Mouse (Mus musculus): Measurements from ENCODE around the gene Cpe. TPM values are rescaled to one million over a fixed set of nuclear protein-coding genes. Genes with fewer than 3 reads are reported as not detected.

Cpe gene
- polyA plus RNA-seq, 1 experiment from 2014 or later = 233 TPM

DNA sequence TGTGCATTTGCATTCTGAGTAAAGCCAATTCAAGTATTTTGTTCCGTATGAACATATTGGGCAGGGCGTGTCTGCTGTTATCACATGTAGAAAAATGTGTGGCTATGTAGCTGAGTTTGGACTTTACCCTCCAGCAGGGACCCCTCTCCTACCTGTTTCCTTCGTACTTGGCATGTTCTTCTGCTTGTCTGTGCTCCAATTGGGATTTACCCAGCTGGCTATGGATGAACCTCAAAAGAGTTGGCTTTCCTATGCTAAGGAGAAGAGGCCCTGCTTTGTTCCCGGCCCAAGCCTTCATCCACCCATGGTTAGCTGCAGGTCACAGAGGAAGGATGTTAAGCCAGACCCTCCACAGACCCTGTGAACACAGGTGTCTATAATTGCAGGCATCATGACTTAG, 44.8 kb downstream of the Cpe start:
- Histone ChIP-seq H3K36me3 (no peaks in the 10 kb centered on the region), H3K4me2 (no peak overlapping the region), H3K27me3 (no peaks in the 10 kb centered on the region), H3K27ac (no peak overlapping the region), H3K4me3 (no peak overlapping the region), H3K9ac (no peak overlapping the region), H3K9me3 (no peaks in the 10 kb centered on the region), H3K4me1 (peaks cover 3% of the 10 kb centered on the region; the same call in 1 of the 2 replicates)
- ATAC-seq (ENCODE audit: insufficient number of reproducible peaks, insufficient read depth, low FRiP score, low TSS enrichment, low read depth) = no peak
- 83% methylated on average over 4 of the region's 4 CpGs for WGBS

DNA sequence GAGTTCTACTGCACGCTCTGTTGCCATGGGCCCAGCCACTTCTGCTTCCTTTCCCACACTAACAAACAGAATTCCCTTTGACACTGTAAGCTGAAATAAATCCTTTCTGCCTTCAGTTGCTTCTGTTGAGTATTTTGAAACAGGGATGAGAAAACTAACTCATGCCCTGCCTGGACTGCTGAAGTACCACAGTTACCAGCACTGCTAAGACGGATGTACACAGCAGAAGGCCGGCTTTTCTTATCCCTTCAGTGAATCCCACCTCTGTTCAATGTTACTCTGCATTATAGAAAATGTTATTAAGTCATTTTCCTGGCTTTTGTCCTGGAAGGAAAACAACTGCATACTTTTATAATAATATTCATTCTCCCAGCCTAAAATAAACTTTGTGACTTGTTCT, 45.7 kb downstream of the Cpe start:
- Histone ChIP-seq H3K4me1 (peaks cover 3% of the 10 kb centered on the region; the same call in 1 of the 2 replicates), H3K4me2 (no peak overlapping the region), H3K9me3 (no peaks in the 10 kb centered on the region), H3K36me3 (no peaks in the 10 kb centered on the region), H3K27me3 (no peaks in the 10 kb centered on the region), H3K27ac (no peak overlapping the region), H3K4me3 (no peak overlapping the region), H3K9ac (no peak overlapping the region)
- ATAC-seq (ENCODE audit: insufficient number of reproducible peaks, insufficient read depth, low FRiP score, low TSS enrichment, low read depth) = no peak
- WGBS = 77% methylated on average over 3 of the region's 3 CpGs

DNA sequence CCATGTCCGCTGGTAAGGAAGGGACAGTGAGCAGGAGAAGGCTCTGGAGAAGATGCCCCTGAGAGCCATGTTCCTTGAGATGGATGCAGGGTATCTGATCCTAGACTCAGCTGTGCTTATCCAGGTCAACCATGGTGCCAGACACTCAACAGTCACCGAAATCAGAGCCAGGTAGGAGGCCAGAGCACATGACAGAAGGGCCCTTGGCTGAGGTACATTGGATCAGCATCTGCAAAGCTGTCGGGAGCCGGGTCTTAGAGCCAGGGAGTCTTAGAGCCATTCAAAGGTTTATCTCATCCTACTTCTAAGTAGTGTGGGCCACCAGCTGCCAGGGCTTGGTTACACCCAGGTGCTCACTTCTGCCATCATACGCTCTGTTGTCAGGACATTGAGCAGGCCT, 46.4 kb downstream of the Cpe start:
- no peak overlapping the region for H3K27ac ChIP-seq

DNA sequence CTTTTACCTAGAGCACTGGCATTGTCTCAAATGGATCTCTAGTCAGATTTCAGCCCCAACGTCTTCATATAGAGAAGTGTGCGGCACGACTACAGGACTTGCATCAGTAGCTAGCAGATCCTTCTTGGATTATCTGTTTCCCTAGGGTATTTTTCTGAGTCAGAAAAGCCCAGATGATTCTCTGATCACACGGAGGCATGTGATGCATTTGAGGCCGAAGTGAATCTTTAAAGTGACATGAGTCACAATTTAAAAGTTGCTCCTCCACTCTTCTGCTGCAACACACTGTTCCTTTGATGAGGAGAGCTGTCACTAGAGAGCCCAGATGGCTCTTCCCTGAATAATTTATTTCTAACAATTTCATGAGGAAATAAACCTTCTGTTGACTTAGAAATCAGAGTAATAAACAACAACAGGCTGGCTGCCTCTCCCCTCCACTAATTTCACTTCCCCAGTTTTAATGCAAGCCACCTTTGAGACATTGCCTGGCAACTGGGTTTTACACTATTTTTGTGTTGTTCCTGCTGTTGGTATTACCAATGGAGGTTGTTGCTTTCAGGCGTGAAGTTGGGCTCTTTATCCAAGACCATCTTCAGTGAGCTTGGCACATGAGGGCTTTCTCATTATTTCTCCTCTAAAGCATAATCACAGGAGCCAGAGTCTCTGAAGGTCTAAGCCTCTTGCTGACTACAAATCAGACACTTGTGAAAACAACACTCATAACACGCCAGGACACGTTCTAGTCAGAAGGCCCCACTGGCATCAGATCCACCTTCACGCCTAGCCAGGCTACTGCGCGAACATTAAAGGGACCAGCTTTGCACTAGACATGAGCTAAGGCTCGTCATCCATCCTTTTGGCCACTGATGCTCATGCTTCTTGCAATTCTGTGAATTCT, 48.5 kb downstream of the Cpe start:
- ATAC-seq (ENCODE audit: insufficient number of reproducible peaks, insufficient read depth, low FRiP score, low TSS enrichment, low read depth) = no peak
- WGBS = 78% methylated on average over 12 of the region's 12 CpGs
- H3K27me3 ChIP-seq = no peaks in the 10 kb centered on the region

More for the DNA sequence above, 46.4 kb downstream of the Cpe start:
- H3K9ac ChIP-seq = no peak overlapping the region
- peaks cover 3% of the 10 kb centered on the region; the same call in 1 of the 2 replicates for H3K4me1 ChIP-seq
- H3K4me3 ChIP-seq = no peak overlapping the region
- no peaks in the 10 kb centered on the region for H3K36me3 ChIP-seq
- WGBS = 95% methylated on average over 5 of the region's 5 CpGs
- H3K9me3 ChIP-seq = no peaks in the 10 kb centered on the region
- ATAC-seq (ENCODE audit: insufficient number of reproducible peaks, insufficient read depth, low FRiP score, low TSS enrichment, low read depth) = no peak
- H3K27me3 ChIP-seq = no peaks in the 10 kb centered on the region
- no peak overlapping the region for H3K4me2 ChIP-seq

DNA sequence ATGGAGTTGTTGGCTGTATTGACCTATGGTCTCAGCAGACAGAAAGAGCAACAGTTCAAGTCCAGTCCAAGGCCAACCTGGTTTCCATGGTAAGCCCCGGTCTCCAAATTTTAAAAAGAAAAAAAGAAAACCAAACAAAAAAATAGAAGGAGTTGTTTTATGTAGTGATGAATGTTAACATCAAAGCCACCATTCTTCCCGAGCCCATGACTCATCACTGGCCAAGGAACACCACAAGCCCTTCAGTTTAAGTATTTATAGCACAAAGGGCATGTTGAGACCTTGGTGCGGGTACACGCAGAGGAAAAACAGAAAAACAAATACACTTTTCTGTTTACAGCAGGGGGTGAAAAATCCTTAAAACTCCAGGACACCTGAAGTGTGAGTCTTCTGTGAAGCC, 49.5 kb downstream of the Cpe start:
- H3K4me1 ChIP-seq = peaks cover 3% of the 10 kb centered on the region; the same call in 1 of the 2 replicates
- 88% methylated on average over 4 of the region's 4 CpGs for WGBS
- H3K36me3 ChIP-seq = no peaks in the 10 kb centered on the region
- H3K27me3 ChIP-seq = no peaks in the 10 kb centered on the region
- ATAC-seq (ENCODE audit: insufficient number of reproducible peaks, insufficient read depth, low FRiP score, low TSS enrichment, low read depth) = no peak
- H3K27ac ChIP-seq = no peak overlapping the region
- H3K4me2 ChIP-seq = no peak overlapping the region
- H3K9me3 ChIP-seq = no peaks in the 10 kb centered on the region
- no peak overlapping the region for H3K9ac ChIP-seq
- H3K4me3 ChIP-seq = no peak overlapping the region

More for the DNA sequence above, 48.5 kb downstream of the Cpe start:
- Histone ChIP-seq H3K4me3 (no peak overlapping the region), H3K4me2 (no peak overlapping the region), H3K9ac (no peak overlapping the region), H3K4me1 (peaks cover 3% of the 10 kb centered on the region; the same call in 1 of the 2 replicates), H3K9me3 (no peaks in the 10 kb centered on the region), H3K36me3 (no peaks in the 10 kb centered on the region), H3K27ac (no peak overlapping the region)

DNA sequence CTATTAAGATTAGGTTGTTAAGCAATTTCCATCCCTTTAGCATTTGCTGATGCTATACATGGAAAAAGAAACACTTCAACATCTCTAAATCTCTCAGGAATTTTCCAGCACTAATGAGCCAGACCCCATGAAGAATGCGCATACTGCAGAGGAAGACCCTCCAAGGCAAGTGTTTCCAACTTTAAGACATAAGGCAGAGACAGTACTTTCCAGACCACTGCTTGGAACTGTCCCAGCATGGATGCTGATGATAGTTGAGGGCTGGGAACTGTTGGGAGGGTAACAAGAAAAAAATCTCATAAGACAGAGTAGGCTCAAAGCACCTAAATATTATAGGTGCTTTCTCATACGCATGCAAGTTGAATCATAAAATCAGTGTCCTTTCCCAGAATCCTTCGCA, 50.1 kb downstream of the Cpe start:
- H3K9ac ChIP-seq = no peak overlapping the region
- H3K4me1 ChIP-seq = peaks cover 3% of the 10 kb centered on the region; the same call in 1 of the 2 replicates
- ATAC-seq (ENCODE audit: insufficient number of reproducible peaks, insufficient read depth, low FRiP score, low TSS enrichment, low read depth) = no peak
- no peaks in the 10 kb centered on the region for H3K36me3 ChIP-seq
- no peak overlapping the region for H3K4me3 ChIP-seq
- 90% methylated on average over 3 of the region's 3 CpGs for WGBS
- H3K27ac ChIP-seq = no peak overlapping the region
- H3K27me3 ChIP-seq = no peaks in the 10 kb centered on the region
- H3K9me3 ChIP-seq = no peaks in the 10 kb centered on the region
- H3K4me2 ChIP-seq = no peak overlapping the region

DNA sequence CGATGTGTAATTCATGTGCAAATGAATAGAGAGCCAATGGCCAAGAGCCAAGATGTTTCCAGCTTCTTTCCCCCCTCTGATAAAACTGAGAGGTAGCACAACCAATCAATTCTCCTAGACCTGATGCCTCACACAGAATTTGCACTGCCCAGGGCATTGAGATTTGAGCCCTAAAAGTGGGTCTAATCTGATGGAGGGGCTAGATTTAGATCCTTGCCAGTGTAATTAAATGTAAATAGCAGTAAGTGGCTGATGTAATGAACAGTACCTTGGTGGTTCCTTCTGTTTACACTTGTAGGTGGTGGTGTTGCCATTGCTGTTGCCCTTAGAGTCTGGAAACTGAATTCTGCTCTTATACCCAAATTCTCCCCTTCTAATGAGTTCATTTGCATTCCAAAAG, 52.3 kb downstream of the Cpe start:
- no peak overlapping the region for H3K9ac ChIP-seq
- H3K9me3 ChIP-seq = no peaks in the 10 kb centered on the region
- H3K4me3 ChIP-seq = no peak overlapping the region
- H3K27ac ChIP-seq = no peak overlapping the region
- no peaks in the 10 kb centered on the region for H3K27me3 ChIP-seq
- no peak overlapping the region for H3K4me2 ChIP-seq
- H3K4me1 ChIP-seq = peaks cover 3% of the 10 kb centered on the region; the same call in 1 of the 2 replicates
- 83% methylated on average over 1 of the region's 1 CpGs for WGBS
- no peaks in the 10 kb centered on the region for H3K36me3 ChIP-seq
- no peak for ATAC-seq (ENCODE audit: insufficient number of reproducible peaks, insufficient read depth, low FRiP score, low TSS enrichment, low read depth)

DNA sequence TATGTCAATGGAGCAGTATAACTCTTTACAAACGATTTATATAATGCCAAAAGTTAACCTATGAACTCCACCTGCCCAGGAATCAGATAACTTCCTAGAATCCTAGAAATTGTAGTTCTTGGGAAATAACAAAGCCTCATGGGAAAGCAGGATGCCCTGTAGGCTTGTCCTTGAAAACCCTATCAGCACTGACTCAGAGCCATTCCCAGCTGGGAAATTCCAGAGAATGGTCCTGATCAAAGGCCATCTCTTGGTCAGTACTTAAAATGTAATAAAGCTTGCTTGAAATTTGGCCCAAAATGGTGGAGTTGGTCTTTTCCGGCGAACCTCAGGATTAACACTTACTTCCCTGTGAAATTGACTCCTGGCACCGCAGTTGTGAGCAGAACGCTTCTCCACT, 53.2 kb downstream of the Cpe start:
- Histone ChIP-seq H3K4me3 (no peak overlapping the region), H3K4me1 (peaks cover under 1% of the 10 kb centered on the region; the same call in 1 of the 2 replicates), H3K4me2 (no peak overlapping the region), H3K27me3 (no peaks in the 10 kb centered on the region), H3K27ac (no peak overlapping the region), H3K9me3 (no peaks in the 10 kb centered on the region), H3K36me3 (no peaks in the 10 kb centered on the region), H3K9ac (no peak overlapping the region)
- no peak for ATAC-seq (ENCODE audit: insufficient number of reproducible peaks, insufficient read depth, low FRiP score, low TSS enrichment, low read depth)
- 85% methylated on average over 5 of the region's 5 CpGs for WGBS

DNA sequence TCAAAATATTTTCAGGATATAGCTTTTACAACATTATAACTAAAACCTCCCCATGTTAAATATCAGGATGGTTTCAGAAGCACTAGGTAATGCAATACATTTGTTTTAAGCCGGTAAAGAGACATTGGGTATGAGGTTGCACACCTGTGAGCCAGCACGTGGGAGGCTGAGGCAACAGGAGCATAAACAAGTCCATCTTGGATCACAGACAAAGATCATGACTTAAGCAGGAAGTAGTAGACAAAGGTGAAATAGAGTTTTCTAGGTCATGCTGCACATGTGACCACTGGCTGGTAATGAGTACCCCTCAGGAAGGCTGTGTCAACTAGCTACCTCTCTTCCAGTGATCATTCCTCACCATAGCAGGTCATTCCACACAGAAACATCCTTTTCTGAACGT, 58.0 kb downstream of the Cpe start:
- ATAC-seq (ENCODE audit: insufficient number of reproducible peaks, insufficient read depth, low FRiP score, low TSS enrichment, low read depth) = no peak
- Histone ChIP-seq H3K4me2 (no peak overlapping the region), H3K4me3 (no peak overlapping the region), H3K27me3 (no peaks in the 10 kb centered on the region), H3K9me3 (no peaks in the 10 kb centered on the region), H3K4me1 (no peaks in the 10 kb centered on the region), H3K9ac (no peak overlapping the region), H3K27ac (no peak overlapping the region), H3K36me3 (no peaks in the 10 kb centered on the region)
- WGBS = 80% methylated on average over 3 of the region's 3 CpGs

DNA sequence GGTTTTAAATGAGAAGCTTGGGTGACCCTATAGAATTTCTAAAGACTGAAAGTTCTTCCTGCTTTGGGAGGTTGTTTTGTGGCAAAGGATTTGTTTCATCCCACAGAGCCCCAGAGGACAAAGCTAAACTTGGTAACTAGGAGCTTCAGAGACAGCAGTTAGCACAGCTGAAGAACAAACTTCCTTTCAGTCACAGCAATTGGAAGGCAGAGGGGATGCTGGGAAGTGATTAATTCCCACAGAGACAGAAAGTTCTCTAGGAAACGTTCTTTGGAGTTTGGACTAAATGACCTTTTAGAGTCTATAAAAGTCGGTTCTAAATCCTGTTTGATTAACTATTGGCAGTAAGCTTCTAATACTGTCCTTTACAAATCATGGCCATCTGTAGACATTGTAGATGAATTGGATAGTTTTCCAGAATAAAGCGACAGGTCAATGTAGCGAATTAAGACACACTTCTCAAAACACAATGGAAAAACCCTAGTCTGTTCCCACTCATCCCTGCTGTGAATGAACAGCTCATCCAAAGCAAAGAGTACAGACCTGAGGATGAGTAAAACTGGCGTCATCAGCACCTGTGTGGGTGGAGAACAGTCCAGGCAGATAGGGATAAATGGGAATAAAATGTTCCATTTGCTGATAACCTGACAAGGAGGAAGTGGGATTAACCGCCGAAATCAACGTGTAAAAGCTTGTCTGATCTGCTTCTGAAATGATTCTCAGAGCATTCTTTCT, 58.6 kb downstream of the Cpe start:
- no peaks in the 10 kb centered on the region for H3K9me3 ChIP-seq
- H3K4me2 ChIP-seq = no peak overlapping the region
- no peaks in the 10 kb centered on the region for H3K36me3 ChIP-seq
- ATAC-seq (ENCODE audit: insufficient number of reproducible peaks, insufficient read depth, low FRiP score, low TSS enrichment, low read depth) = no peak
- no peaks in the 10 kb centered on the region for H3K27me3 ChIP-seq
- no peak overlapping the region for H3K9ac ChIP-seq
- WGBS = 82% methylated on average over 8 of the region's 8 CpGs
- no peaks in the 10 kb centered on the region for H3K4me1 ChIP-seq
- H3K27ac ChIP-seq = no peak overlapping the region
- no peak overlapping the region for H3K4me3 ChIP-seq

DNA sequence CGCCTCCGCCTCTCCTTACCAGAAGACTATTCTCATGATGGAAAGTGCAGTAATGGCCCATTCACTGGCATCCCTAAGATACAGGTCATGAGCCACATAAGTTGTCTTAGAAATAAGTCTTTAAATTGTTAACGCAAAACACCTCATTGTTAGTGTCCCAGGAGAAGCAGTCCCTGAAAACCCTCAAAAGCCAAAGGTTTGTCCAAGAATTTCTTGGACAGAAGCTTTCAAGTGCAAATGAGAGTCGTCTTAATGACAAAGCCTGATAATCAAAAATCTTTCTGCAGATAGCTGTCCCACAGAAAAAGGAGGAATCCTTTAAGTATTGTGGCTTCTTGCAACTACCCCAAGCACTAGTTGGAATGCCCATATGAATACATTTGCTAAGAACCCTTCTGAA, 60.7 kb downstream of the Cpe start:
- H3K36me3 ChIP-seq = no peaks in the 10 kb centered on the region
- H3K4me3 ChIP-seq = no peak overlapping the region
- H3K9ac ChIP-seq = no peak overlapping the region
- ATAC-seq (ENCODE audit: insufficient number of reproducible peaks, insufficient read depth, low FRiP score, low TSS enrichment, low read depth) = no peak
- no peaks in the 10 kb centered on the region for H3K27me3 ChIP-seq
- H3K27ac ChIP-seq = no peak overlapping the region
- H3K9me3 ChIP-seq = no peaks in the 10 kb centered on the region
- 86% methylated on average over 4 of the region's 4 CpGs for WGBS
- H3K4me2 ChIP-seq = no peak overlapping the region
- no peaks in the 10 kb centered on the region for H3K4me1 ChIP-seq

DNA sequence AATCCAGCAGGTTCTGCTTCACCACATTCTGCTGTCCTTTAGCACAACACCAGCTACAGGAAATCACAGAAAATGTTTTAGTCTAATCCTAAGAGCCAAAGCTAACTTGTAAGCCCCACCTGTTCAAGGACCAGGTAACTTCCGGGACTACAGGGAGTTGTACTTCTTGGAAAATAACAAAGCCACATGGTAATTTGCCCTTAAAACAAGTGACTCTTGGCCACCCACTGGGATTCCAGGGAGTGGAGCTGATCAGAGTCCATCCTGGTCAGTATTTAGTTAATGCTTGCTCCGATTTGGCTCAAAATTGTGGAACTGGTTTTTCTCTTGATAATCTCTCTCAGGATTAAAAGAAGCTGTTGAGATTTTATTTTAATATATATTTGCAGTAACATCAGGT, 61.1 kb downstream of the Cpe start:
- Histone ChIP-seq H3K4me1 (no peaks in the 10 kb centered on the region), H3K9ac (no peak overlapping the region), H3K27me3 (no peaks in the 10 kb centered on the region), H3K9me3 (no peaks in the 10 kb centered on the region), H3K27ac (no peak overlapping the region), H3K4me2 (no peak overlapping the region), H3K36me3 (no peaks in the 10 kb centered on the region), H3K4me3 (no peak overlapping the region)
- WGBS = 79% methylated on average over 2 of the region's 2 CpGs
- no peak for ATAC-seq (ENCODE audit: insufficient number of reproducible peaks, insufficient read depth, low FRiP score, low TSS enrichment, low read depth)
